Mouse (Mus musculus) spleen, embryonic (tissue): ENCODE data around the gene Lypla2.

Experiments
- CTCF ChIA-PET: fragments of 350-600 bp; sonication (Branson Sonifier 250); formaldehyde crosslinking; loops from one replicate; lab custom pipeline; 2022; lab: Charles Lee

Lypla2 gene

DNA sequence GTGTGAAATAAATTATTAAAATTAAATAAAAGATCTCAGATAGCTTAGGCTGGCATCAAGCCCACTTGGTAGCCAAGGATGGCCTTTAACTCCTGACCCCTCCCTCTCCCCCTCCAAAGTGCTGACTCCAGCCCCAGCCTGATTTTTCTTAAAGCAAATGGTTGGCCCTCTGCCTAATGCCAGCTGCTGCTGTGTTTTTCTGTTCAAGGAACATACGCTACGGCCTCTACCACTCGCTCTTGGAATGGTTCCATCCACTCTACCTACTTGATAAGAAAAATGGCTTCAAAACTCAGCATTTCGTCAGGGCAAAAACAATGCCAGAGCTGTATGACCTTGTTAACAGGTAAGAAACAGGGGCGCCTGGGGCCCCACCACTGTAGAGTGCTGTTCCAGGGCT, 47.1 kb downstream of the Lypla2 start:
- CTCF ChIA-PET = no interaction called here

DNA sequence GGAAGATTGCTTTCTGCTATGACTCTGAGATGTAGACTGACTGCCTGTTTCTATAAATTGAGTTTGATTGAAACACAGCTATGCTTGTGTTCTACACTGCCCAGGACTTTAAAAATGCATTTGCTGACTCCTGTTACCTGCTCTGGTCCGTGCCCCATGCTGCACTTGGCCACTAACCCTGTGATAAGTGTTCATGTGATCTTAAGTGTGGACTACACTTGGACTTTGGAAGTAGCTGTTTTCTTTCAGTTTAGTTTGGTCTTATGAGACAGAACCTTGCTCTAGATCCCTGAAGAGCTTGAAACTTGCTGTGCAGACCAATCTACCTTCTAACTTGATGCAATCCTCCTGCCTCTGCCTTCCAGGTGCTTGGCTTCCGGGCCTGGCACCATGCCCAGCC, 48.0 kb downstream of the Lypla2 start:
- CTCF ChIA-PET = interaction anchor here (0.8 kb wide), 1 partner anchor 39 kb away, joined by 12 read pairs; no protein-coding TSS in a partner anchor

DNA sequence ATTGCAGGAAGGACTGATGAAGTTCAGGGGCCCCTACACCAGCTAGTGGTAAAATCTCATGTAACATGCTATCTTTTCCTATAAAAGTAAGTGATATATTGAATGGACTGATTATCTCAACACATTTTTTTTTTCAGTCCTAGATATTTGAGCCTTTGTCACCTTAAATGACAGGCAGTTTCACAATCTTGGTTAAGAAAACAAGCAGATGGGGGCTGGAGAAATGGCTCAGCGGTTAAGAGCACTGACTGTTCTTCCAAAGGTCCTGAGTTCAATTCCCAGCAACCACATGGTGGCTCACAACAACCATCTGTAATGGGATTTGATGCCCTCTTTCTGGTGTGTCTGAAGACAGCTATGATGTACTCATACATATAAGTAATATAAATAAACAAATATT, 50.2 kb downstream of the Lypla2 start:
- CTCF ChIA-PET = interaction anchor here (1.9 kb wide), 1 partner anchor 9 kb away, joined by 5 read pairs; no protein-coding TSS in a partner anchor

DNA sequence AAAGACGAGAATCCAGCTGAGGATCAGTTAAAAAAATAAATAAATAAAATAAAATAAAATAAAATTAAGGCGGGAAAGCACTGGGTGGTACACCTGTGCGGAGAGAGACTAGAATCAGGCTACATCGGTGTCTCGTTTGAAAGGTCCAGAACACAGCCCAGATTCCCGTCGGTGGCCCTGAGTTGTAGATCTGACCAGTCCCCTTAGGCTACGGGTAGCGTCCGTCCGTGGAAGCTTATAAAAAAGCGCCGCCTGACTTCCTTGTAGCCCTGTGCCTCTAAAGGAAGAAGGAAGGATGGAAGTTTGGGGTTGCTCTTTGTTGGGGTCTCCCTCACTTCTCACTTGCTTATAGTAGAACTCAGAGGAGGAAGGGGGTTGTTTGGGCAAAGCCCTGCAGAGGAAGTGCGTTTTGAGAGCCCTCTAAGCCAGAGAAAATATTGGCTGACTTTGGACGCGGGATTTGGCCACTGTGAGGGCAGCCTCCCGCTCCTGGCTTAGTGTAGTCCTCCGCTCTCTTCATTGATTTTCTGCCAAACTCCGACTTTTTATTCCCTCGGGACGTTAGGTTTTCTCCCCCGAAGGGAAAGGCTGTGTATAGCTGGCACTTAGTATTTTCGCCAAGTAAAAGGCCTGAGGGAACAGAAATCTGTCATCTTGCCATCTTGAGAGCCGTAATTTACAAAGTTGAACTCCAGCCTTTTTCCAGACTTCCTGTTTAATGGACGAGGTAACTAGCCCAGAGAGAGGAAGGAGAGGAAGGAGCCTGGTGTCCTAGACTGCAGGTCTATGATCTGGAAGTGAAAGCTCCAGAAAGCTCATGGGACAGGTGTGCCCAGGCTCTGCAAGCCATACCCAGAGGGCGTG, 50.9 kb downstream of the Lypla2 start:
- CTCF ChIA-PET = interaction anchor here (0.6 to 3.0 kb wide), 7 partner anchors 9 to 133 kb away, joined by 3 to 15 read pairs (median 4); partner anchors contain the start of gene Cnr2

DNA sequence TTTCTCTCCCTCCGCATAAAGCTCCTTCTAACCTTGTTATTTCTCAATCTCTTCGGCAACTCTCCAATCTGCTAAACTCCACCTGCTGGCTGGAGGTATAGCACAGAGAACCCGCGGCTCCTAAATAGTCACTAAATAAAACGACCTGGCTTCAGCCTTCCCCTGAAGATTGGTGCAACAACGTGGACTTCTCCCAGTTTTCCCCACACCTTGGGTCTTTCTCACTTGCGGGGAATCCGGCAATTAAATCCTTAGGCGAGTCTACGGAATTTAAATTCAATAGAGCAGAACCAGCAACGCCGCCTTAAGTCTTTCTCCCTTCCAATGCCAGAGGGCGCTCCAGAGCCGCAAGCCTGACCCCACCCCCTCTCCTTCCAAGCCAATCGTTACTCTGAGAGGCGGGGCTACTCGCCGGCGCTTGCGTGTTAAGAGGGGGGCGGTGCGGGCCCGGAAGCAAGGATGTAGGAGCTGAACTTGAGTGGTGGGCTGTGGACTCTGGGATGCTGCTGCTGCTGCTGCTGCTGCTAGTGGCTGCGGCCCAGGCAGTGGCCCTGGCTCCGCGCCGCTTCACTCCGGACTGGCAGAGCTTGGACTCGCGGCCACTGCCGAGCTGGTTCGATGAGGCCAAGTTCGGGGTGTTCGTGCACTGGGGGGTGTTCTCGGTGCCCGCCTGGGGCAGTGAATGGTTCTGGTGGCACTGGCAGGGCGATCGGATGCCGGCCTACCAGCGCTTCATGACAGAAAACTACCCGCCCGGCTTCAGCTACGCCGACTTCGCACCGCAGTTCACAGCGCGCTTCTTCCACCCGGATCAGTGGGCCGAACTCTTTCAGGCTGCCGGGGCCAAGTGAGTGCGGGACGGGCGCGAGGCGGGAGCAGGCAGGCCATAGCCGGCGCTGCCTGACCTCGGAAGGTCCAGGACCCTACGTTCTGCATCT, 51.9 kb downstream of the Lypla2 start, which contains the start of gene Fuca1:
Gene Fuca1 (plus strand): TSS at position 432 of the 938 bp plus-strand sequence.
- CTCF ChIA-PET = interaction anchor here (0.5 to 3.0 kb wide), 10 partner anchors 8 to 134 kb away, joined by 3 to 15 read pairs (median 4); partner anchors contain the start of gene Cnr2

DNA sequence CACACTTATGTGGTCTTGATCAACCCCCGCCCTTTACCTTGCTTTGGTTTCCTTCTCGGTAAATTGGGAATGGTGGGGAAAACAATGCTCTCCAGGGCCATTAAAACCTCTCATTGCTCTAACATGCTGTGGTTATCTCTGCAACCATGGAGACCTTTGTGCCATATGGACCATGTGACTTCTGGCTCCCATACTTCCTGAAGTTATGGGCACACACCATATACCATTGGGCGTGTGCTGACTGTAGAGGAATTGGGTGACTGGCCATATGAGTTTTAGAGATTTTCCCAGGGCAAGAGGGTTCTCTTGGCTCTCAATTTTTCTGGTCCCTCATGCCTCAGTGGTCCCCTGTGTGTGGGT, 53.2 kb downstream of the Lypla2 start:
- CTCF ChIA-PET = interaction anchor here (0.5 to 3.0 kb wide), 10 partner anchors 21 to 211 kb away, joined by 3 to 17 read pairs (median 6); partner anchors contain the start of gene Cnr2

DNA sequence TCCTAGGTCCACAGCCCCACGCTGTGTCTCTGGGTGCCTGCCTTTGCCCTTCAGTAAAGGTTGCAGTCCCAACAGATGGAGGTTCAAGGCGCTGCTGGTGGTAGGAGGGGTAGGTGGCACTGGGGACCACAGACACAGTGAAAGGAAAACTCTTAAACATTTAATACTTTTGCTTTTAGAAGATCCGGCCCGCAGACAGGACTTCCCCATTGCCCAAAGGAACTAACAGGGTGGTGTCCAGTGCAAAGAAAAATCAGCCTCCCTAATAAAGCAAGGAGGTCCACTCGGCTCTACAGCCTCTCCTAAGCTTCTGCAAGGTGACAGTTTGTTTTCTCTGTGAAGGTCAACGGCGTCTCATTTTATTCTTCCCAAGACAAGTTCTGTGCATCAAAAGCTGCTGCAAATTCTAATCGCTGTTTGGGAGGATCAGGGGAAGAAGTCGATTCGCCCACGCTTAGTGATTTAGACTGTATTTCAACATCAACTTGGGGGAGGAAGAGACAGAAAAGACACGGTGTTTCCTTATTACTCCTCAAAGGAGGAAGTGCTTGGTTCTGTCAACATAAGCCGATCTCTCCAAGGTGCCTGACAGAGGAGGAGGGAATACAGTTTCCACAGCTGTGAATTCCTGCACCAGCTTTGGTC, 53.7 kb downstream of the Lypla2 start:
- CTCF ChIA-PET = interaction anchor here (0.6 to 3.0 kb wide), 8 partner anchors 12 to 211 kb away, joined by 3 to 15 read pairs (median 5); partner anchors contain the start of gene Cnr2
